Mouse (Mus musculus) E14TG2a.4 (cell line): ENCODE data around the gene Gm5965.

Experiments
- H3K27me3 ChIP-seq: 2 replicates; pipeline ENCODE4 v1.6.1; 2014; ENCODE audit warnings: low read length, control low read depth; ENCODE audit not compliant: insufficient read depth
- H3K36me3 ChIP-seq: 2 replicates; pipeline ENCODE4 v1.6.1; 2014; ENCODE audit warnings: low read length, control low read depth; ENCODE audit not compliant: insufficient read depth
- H3K4me1 ChIP-seq: replicated peaks from 2 replicates; pipeline ENCODE4 v1.6.1; 2014; ENCODE audit warnings: low read depth, low read length, control low read depth
- H3K4me3 ChIP-seq: replicated peaks from 2 replicates; pipeline ENCODE4 v1.5.1; 2014; ENCODE audit warnings: mild to moderate bottlenecking, low read length
- H3K9me3 ChIP-seq: 2 replicates; pipeline ENCODE4 v1.6.1; 2014; ENCODE audit warnings: low read length, control low read depth
- CTCF ChIP-seq: conservative IDR thresholded peaks from 2 replicates; pipeline ENCODE4 v1.5.1; 2014; ENCODE audit warnings: low read length
- NANOG ChIP-seq: IDR thresholded peaks from 2 replicates; pipeline ENCODE4 v1.6.1; 2014; ENCODE audit warnings: borderline replicate concordance, low read length, mixed read lengths
- POU5F1 ChIP-seq: IDR thresholded peaks from 2 replicates; pipeline ENCODE4 v1.6.1; 2014; ENCODE audit warnings: low read length, borderline replicate concordance

Gene Gm5965

DNA sequence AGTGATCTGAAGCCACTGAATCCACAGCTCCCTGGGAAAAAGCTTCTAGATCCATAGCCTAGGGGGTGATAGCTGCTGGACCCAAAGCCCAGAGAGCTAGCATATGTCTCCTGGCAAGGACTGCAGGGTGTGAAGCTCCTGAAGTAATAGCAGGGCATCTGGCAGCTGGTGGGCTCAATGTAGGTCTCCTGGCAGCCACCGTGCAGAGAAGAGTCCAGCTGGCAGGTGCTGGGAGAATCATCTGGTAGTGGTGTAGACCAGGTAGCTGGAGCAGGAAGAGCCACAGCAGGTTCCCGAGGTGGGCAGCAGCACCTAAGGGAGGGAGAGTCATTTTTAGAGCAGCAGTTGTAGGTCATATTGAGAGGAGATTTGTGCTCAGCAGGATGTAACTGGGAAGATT, 34.1 kb downstream of the Gm5965 start, which contains the start of gene Gm20741:
Gene Gm20741 (minus strand): TSS at position 394 of the 400 bp plus-strand sequence.
- Histone ChIP-seq H3K4me3 (no peak within 1 kb of the TSS), H3K36me3 (no peaks in the 10 kb centered on the region), H3K27me3 (no peaks in the 10 kb centered on the region), H3K9me3 (peaks cover 3% of the 10 kb centered on the region; the same call in 1 of the 2 replicates), H3K4me1 (no peaks in the 10 kb centered on the region)
- TF ChIP-seq CTCF: no peak
- TF ChIP-seq POU5F1: no peak
- TF ChIP-seq NANOG: no peak

DNA sequence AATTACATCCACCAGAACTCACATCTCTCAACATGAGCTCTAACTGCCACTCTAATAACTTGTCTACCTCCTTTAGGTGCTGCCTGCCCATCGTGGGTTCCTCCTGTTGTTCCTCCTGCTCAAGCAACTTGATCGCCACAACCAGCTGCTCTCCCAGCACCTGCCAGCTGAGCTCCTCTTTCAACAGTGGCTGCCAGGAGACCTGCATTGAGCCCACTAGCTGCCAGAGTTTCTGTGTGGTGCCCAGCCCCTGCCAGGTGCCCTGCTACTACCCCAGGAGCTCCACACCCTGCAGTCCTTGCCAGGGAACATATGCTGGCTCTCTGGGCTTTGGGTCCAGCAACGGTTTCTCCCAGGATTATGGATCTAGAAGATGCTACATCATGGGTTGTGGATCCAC, 42.4 kb downstream of the Gm5965 start, which contains the start of gene Krtap15:
Gene Krtap15 (plus strand): TSS at position 150 of the 400 bp plus-strand sequence.
- Histone ChIP-seq H3K9me3 (no peaks in the 10 kb centered on the region), H3K4me3 (no peak within 1 kb of the TSS), H3K36me3 (no peaks in the 10 kb centered on the region), H3K27me3 (no peaks in the 10 kb centered on the region), H3K4me1 (0 out of 2 replicates have a peak, but pooled peaks cover 2% of the 10 kb centered on the region)
- TF ChIP-seq POU5F1: no peak
- TF ChIP-seq NANOG: no peak
- no peak for TF ChIP-seq CTCF

DNA sequence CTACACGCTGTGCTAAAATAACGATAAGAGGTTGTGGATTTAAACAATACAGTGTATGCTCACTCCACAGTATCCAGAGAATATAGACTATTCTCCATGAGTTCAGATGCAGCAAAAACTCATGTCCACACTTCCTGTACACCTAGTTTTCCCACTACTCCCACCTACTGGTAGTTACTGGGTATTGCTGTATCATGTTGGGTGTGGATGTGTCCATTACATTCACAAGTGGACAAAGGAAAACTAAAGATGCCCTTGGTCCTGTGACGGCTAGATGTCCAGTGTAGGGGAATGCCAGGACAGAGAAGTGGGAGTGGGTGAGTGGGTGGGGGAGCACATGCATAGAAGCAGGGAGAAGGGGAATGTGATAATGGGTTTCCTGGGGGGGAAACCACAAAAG, 46.0 kb downstream of the Gm5965 start:
- Histone ChIP-seq H3K9me3 (no peaks in the 10 kb centered on the region), H3K36me3 (no peaks in the 10 kb centered on the region), H3K4me1 (0 out of 2 replicates have a peak, but pooled peaks cover 2% of the 10 kb centered on the region), H3K27me3 (no peaks in the 10 kb centered on the region), H3K4me3 (no peak overlapping the region)
- no peak for TF ChIP-seq POU5F1
- no peak for TF ChIP-seq NANOG
- peak; percentile 65 for TF ChIP-seq CTCF

DNA sequence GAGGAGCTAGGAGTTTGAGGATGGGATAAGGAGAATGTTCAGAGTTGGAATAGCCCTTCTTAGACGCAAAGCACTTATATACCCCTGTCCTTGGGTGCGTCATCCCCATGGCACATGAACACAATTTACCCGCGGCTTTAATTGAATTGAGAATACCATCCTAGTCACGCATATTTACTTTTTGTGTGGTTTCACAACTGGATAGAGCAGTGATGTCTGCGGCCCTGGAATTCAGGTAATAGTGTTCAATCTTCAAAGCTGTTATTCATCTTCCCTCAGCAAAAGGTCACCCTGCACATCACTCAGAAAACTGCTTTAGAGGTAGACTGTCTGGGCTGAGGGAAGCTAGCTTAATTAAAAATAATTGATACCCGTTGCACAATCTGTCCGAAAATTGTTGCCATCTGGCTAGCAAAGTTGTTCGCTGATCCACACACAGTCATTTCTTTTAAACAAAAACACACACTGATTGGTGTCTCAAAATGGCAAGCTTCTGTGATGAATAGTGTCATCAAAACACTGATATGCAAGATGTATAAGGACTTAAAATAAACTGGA, 48.5 kb downstream of the Gm5965 start, which contains the start of gene Krtap14:
Gene Krtap14 (minus strand): TSS at position 51 of the 558 bp plus-strand sequence.
- peaks cover 6% of the 10 kb centered on the region; the same call in 1 of the 2 replicates for H3K4me1 ChIP-seq
- H3K27me3 ChIP-seq: no peaks in the 10 kb centered on the region
- H3K36me3 ChIP-seq: no peaks in the 10 kb centered on the region
- no peak within 1 kb of the TSS for H3K4me3 ChIP-seq
- no peaks in the 10 kb centered on the region for H3K9me3 ChIP-seq
- TF ChIP-seq CTCF (no peak), POU5F1 (no peak), NANOG (no peak)

DNA sequence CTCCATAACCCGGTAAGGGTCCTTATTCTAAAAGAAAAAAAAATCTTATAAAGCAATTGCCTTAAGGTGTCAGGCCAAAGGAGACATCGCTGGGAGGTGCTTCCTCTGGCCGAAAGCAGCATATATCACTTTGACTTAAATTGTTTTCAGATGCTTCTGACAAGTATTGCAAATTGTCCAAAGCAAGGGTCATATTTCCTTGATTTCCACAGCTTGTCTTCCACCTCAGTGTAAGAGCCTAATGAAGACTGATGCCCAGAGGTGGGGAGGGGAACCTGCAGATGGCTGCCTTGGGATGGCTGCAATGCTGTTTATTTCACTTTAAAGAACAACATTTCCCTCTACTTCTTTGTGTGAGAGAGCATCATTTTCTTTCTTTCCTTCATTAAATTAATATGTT, 49.3 kb downstream of the Gm5965 start:
- TF ChIP-seq CTCF: no peak
- no peak for TF ChIP-seq POU5F1
- TF ChIP-seq NANOG: no peak
- H3K4me3 ChIP-seq: no peak overlapping the region
- H3K27me3 ChIP-seq: no peaks in the 10 kb centered on the region
- H3K9me3 ChIP-seq: no peaks in the 10 kb centered on the region
- no peaks in the 10 kb centered on the region for H3K36me3 ChIP-seq
- peaks cover 6% of the 10 kb centered on the region; the same call in 1 of the 2 replicates for H3K4me1 ChIP-seq
